Mouse (Mus musculus): ENCODE data around the gene Stxbp2. TPM values are rescaled to one million over a fixed set of nuclear protein-coding genes. Genes with fewer than 3 reads are reported as not detected.
A peak's percentile ranks its signal among the peaks of the same experiment; 100 is the strongest.

Gene Stxbp2
- polyA plus RNA-seq, 1 experiment from 2014 or later: 114 TPM

DNA sequence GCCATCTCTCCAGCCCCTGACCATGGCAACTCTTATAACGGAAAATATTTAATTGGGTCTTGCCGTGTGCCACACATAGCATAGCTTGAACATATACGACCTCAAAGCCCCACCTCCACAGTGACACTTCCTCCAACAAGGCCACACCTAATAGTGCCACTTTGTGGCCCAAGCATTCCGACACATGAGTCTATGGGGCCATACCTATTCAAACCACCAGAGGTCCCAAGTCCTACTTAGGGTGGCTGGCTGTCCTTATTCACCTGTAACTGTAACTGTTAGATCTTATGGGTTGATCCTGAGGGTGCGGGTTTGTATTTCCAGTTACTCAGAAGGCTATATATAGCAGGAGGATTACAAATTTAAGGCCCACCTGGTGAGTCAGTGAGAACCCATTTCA lies 2.7 kb upstream of the Stxbp2 start:
- peak; percentile 55 for DNase-seq (ENCODE audit: low spot score)

DNA sequence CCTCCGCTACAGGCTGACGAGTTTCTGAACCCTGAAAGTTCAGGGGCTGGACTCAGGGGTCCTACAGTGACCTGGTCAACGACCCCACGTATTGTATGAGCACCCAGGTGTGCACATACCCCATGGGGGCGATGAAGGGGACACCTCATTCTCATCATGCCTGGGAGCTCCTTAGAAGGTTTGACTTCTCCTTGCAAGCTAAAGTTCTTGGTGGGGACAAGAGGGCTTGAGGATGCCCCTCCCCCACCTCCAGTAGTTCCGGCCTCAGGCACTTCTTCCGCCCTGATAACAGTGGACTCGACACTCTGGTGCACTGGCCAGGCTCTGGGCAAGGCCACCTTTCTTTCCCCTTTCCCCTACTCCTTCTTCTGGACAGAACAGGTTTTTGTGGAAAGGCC lies 722 bp downstream of the Stxbp2 start:
- peak; percentile 22 for DNase-seq (ENCODE audit: low spot score)

DNA sequence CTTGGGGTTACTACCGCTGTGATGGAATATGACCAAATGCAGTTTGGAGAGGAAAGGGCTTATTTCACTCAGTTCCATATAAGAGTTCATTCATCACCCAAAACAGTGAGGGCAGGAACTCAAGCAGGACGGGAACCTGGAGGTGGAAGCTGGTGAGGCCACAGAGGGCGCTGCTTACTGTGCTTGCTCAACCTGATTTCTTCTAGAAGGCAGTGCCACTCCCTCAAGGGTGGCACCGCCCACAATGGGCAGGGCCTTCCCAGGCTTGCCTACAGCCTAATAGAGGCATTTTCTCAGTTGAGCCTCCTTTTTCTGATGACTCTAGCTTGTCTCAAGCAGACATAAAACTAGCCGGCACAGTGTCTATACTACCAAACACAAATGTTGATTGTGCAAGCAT lies 15.0 kb downstream of the Stxbp2 start:
- DNase-seq (ENCODE audit: low spot score): peak; percentile 52

DNA sequence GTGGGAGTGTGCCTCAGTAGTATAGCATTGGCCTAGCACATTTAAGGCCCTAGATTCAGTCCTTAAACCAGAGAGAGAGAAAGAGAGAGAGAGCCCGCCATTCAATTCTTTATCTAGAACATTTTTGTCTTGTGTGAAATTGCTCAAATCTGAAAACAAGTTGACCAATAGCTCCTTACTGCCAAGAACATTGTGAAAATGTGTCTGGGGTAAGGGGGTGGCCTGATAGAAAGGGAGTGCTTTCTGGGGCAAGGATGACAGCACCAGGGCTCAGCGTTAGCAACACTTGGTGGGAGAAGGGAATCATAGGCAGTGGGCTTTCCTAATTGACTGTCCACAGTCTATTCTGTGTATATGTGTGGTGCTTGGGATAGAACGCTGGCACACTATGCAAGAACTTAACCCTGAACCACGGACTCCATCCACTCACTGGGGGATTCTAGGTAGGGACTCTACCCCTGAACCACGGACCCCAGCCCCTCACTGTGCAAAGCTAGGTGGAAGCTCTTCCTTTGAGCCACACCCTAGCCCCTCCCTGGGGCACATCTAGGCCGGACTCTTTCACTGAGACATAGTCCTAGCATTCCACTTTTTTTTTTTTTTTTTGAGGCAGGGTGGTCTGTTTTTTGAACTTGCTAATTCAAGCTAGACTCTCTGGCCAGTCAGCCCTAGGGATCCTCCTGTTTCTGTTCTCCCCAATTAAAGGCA lies 16.2 kb downstream of the Stxbp2 start:
- no peak for DNase-seq (ENCODE audit: low spot score)

DNA sequence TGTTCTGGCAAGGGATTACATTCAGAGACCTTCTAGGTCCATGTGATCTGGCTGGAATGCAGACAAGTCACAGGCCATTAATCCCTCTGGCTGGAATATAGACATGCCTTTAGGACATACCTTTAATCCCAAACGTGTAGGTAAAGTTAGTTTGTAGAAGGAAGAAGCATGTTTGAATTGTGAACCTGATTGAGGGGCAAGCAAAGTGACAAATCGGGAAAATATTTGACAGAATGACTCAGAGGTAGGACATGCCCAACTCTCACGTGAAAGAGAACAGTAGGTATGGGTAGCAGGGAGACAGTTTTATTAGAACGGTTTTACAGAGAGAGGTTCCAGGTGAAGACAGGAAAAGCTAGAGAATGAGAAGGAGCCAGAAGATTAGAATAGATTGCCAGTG lies 16.8 kb downstream of the Stxbp2 start:
- DNase-seq (ENCODE audit: low spot score): no peak

DNA sequence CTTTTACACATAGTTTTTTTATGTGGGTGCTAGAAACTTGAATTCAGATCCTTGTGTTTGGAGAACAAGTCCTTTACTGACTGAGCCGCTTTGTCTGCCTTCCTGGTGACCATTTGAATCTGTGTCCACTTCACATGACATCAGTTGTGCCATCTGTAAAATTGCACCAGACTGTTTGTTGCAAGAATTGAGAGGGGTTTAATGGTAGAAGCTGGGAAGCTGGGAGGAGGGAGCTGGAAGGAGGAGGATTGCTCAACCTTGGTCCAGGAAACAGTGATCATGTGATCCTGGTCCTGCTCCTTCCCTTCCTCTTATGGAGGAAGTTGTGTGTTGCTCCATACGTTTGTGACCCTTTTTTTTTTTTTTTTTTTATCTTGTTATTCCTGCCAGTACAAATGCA lies 17.5 kb downstream of the Stxbp2 start:
- DNase-seq (ENCODE audit: low spot score): no peak

DNA sequence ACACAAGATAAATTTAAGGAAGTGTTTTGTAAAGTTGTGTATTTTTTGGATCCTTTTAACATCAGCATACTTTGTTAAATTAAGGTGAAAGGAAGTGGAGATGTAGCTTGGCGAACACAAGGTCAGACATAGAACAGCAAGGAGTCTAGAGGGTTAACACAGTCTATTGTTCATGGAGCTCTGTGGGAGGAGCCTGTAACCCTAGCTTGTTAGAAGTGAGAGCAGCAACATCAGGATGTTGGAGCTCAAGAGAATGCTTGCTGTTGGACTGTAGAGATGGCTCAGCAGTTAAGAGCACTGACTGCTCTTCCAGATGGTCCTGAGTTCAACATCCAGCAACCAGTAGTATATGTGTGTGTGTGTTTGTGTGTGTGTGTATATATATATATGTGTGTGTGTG lies 18.2 kb downstream of the Stxbp2 start:
- DNase-seq (ENCODE audit: low spot score): peak; percentile 10

DNA sequence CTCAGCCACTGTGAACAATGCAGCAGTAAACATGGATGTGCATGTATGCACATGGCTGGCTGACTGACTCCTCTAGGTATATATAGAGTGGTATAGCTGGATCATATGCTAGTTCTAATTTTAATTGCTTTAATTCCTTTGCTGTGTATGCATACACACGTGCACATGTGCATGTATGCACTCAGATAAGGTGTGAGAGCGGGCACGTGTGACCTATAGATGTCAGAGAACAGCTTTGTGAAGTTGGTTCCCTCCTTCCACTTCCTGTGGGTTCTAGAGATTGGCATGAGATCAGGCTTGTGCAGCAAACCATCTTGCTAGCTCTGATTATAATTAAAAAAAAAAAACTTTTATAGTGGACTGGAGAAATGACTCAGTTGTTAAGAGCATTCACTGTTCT lies 22.1 kb downstream of the Stxbp2 start:
- no peak for DNase-seq (ENCODE audit: low spot score)

DNA sequence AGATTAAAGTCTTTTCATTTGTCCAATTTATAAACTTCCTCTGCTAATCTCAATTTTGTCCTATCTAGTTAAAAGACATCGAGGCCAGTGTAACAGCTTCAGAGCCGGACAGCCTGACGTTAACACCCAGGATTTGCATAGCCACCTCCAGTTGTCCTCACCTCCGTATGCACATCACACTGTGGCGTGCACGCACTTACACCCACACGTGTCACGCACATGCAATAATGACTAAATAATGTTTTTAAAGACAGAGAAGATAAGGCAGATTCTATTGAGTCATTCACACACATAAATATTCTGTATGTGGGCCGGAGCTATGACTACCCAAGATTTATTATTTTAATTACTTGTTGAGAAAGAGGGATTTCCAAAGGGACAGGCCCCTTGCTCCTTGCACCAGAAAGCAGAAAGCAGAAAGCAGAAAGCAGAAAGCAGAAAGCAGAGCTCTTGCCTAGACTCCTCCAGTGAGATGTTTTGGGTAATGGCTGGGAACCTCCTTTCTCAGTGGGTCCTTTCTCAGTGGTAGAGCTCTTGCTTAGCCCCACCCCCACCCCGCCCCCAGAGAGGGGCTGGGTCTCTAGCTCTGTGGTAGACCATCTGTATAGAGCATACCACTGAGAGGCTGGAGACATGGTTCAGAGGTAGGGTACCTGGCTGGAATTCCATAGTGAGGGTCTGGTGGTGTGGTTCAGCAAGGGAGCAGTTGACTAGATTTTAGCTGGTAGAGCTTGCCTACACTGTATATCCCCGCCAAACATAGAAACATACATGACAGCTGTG lies 24.2 kb downstream of the Stxbp2 start:
- DNase-seq (ENCODE audit: low spot score): no peak

DNA sequence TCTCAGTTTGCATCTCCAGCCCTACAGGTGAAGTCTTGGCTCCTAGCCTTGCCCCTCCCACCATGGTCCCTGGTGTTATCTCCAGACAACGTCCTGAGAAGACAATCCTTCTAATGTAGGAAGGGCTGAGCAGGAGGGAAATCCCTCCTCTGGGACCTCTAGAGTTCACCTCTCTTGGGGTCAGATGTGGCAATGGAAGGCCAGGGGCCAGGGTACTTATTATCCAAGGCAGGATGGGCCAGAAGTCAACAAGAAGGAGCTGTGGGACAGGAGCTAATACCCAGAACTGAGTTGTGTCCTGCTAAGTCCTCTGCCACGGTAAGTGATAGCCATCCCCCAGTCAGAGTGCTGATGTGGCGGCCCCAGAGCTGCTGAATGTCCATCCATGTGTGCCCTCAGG lies 24.8 kb downstream of the Stxbp2 start, which contains the start of gene Retn:
TSS of gene Retn (plus strand) at position 245 of the 400 bp plus-strand sequence.
- no peak for DNase-seq (ENCODE audit: low spot score)

DNA sequence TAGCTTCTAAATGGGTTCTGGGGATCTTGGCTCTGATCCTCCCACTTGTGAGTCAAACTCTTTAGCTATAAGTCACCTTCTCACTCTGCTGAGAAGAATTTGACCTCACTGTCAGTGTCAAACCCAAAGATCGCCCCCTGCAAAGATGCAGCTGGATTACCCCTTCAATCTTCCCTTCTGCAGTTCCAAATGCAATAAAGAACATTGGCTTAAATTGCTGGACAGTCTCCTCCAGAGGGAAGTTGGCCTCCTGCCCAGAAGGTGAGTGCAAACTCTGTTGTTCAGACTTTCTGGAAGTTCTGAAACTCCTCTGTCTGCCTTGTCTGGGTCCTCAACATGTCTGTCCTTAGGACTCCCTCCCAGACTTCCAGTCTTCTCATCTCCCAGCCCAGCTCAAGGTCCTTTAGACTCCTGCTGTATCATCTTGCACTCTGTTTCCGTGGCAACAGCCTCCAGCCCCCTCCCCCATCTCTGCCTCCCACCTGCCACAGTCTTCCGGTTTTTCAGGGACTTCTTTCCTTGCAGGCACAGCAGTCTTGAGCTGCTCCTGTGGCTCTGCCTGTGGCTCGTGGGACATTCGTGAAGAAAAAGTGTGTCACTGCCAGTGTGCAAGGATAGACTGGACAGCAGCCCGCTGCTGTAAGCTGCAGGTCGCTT lies 26.1 kb downstream of the Stxbp2 start:
- no peak for DNase-seq (ENCODE audit: low spot score)

DNA sequence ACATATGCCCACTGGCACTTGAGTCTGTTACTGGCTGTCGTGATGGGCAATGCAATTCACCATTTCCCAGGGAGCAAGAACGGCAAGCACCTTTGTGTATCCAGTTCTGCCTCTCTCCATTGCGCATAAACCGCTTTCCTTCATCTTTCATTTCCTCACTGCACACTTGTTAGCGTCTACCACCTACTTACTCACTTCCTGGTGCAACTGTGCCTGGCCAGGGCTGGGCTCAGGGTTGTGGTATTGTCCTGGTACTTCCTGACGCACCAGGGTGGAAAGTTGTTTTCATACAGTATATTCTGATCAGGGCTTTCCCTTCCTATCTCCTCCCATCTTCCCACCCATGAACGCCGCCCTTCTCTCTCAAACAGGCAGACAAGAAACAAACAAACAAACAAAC lies 30.1 kb downstream of the Stxbp2 start:
- no peak for DNase-seq (ENCODE audit: low spot score)

DNA sequence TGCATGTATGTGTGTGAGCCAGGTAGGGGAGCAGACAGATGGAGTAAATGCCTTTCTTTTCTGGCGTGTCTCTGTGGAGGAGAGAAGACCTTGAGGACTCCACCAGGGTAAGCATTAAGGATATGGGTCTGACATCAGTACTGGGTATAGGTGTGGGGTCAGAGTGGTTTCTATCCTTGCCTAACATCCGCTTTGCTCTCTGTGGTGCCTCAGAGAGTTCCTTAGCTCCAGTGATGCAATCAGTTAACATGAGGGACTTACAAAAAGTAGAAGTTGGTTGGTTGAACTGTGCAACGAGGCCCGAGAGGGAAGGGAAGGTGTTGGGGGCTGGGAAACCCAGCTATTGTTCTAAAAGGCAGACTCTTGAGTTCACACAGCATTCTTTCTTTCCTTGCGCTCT lies 33.6 kb downstream of the Stxbp2 start:
- DNase-seq (ENCODE audit: low spot score): no peak

DNA sequence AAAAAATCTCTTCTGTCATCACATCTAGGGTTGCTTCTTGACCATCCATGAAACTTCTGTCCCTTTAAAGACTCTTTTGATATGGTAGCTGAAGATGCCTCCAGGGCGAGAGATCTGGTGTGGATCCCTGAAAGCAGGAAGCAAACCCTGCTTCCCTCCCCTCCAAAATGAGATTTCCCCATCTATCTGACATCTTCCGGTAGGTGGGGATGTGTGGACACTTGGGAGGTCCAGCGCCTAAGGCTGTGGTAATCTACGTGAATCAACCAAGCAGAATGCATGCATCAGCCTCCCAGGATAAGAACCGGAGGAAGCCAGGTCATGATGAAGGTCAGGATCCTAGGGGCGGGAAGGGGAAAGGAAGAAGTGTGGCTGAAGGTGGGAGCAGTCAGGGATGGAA lies 34.8 kb downstream of the Stxbp2 start, which contains the start of gene Mcemp1:
TSS of gene Mcemp1 (plus strand) at position 248 of the 400 bp plus-strand sequence.
- no peak for DNase-seq (ENCODE audit: low spot score)

DNA sequence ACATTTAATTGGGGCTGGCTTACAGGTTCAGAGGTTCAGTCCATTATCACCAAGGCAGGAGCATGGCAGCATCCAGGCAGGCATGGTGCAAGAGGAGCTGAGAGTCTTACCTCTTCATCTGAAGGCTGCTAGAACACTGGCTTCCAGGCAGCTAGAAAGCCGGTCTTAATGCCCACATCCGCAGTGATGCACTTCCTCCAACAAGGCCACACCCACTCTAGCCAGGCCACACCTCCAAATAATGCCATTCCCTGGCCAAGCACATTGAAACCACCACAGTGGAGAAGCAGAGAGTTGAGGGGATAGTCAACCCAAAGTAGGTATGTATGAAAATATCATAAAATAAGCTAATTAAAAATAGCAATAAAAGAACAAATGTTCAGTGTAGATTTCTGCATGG lies 39.6 kb downstream of the Stxbp2 start:
- no peak for DNase-seq (ENCODE audit: low spot score)

DNA sequence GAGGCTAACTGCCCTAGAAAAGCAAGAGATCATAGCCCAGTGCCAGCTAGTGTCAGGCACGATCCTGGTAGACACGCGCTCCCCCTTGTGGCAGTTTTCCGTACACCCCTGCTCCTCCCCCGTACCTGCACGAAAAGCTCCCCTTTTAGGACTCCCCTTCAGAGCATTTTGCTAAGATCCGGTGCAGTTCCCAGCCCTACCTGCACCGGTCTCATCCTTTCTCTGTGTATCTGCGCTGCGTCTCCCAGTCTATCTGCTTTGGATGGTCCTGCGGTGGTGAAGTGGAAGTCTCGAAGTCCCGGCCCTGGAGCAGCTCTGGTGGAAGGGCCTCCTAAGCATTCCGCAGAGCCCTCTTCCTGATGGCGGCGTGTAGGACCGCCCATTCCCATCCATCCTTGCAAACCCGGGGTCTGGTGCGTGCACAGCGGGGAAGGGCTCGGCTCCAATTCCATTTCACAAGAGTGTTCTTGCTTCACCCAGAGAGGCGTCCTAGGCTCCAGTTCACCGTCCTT lies 41.3 kb downstream of the Stxbp2 start, which contains the start of gene Fcor:
TSS of gene Fcor (minus strand) at position 383 of the 512 bp plus-strand sequence.
- DNase-seq (ENCODE audit: low spot score): peak; percentile 88

DNA sequence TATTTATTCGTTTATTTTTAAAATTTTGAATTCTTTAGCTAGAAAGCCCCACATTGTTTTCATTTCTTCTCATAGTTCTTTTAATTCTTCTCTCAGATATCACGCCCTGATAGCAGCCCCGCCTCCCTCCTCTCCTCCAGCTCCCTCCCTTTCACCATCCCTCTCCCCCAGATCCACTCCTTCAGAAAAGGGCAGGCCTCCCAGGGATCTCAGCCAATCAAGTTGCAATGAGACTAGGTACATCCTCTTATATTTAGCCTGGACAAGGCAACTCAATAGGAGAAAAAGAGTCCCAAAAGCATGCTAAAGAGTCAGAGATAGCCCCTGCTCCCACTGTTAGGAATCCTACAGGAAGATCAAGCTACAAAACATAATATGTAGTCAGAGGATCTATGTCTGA lies 43.9 kb downstream of the Stxbp2 start:
- no peak for DNase-seq (ENCODE audit: low spot score)

DNA sequence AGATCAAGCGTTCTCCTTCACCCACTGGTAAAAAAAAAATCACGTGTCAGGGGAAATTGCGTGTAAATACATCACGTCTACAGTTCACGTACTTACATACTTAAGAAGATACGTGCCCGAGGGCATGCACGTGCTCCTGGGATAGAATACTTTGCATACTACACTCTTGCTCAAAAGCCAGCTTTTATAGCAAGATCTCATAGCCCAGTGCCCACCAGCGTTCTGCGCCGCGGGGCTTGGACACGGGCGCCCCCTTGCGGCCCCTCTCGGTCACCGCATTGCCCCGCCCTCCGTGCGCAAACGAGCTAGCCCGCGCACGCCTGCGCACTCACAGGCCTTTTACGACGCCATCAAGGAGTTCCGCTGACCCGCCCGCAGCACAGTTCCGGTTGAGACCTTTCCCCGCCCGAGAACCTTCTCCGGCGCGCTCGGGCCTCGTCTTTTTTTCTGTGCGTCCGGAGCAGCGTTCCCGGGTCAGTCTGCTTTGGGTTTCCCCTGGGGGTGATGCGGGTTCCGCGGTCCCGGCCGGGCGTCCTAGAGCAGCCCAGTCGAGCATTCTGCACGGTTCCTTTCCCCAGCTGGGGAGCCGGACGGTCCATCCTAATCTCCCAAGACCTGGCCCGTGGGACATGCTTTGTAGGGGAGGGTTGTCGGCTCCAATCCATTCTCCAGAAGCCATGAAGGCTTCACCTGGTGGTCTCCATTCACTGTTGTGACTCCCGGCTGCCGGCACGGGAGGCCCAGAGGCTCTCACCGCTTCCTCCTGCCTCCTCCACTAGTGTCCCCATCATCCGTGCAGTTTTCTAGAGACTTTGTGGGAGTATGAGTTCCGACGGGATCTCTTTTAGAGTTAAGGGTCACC lies 45.6 kb downstream of the Stxbp2 start, which contains the start of gene Trappc5:
TSS of gene Trappc5 (plus strand) at position 169 of the 862 bp plus-strand sequence.
- peak; percentile 95 for DNase-seq (ENCODE audit: low spot score)

DNA sequence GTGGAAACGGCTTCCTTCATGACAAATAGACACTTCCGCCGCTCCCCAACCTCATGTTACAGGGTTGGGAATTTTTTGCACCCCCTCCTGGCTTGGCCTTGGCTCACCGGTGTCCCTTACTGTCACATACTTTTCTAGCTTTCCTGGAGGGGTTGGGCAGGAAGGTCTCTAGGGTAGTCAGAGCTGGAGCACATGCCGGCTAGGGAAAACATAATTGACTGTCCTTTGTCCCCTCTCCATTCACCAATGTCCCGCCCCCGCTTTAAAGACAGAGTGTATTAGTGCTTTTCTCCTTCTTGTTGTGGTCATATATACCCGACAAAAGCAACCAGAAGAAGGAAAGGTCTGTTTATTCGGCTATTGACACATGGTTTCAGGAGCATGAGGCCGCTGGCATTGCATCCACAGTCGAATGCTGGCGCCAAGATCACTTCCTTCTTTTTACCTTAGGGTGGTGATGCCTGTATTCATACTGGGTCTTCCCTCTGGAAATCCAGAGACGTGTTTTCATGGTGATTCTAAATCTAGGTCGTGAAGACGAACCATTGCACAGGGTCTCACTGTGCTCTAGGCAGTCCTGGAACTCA lies 46.3 kb downstream of the Stxbp2 start:
- DNase-seq (ENCODE audit: low spot score): no peak

DNA sequence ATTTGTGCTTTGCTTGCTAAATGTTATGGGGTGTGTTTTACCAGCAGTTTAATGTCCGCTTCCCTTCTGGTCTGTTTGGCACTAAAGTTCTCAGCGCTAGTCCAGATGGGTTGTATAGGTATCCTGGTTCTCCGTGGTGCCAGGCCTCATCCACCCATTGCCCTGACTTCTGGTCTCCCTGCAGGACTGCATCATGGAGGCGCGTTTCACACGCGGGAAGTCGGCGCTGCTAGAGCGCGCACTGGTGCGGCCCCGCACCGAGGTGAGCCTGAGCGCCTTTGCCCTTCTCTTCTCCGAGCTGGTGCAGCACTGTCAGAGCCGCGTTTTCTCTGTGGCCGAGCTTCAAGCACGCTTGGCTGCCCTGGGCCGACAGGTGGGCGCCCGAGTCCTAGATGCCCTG lies 48.1 kb downstream of the Stxbp2 start:
- DNase-seq (ENCODE audit: low spot score): no peak
